Mouse (Mus musculus) adrenal gland, adult 2 months (tissue): ENCODE results near the gene Pogz. TPM values are rescaled to one million over a fixed set of nuclear protein-coding genes. Genes with fewer than 3 reads are reported as not detected.
"Not testable (repeated sequence)": the region's sequence is repeated elsewhere in the genome, so short reads cannot be mapped to it uniquely, and the experiment has no call there.

Experiments used
- DNase-seq: peaks from one replicate; pipeline ENCODE4 v3.0.0; 2021
- polyA plus RNA-seq: library from polyadenylated mRNA; depleted of rRNA; stranded (reverse); fragments of >200 nt; gene quantifications from 2 replicates; pipeline ENCODE4 v1.2.3, GENCODE M21; 2012
- total RNA-seq, 2 experiments: library from RNA; stranded (reverse); gene quantifications; 2 replicates each; pipeline ENCODE4 v1.2.3; 2021

The Pogz gene
- total and polyA plus RNA-seq, 3 experiments: 27.0 to 36.2 (median 35.8) TPM

DNA sequence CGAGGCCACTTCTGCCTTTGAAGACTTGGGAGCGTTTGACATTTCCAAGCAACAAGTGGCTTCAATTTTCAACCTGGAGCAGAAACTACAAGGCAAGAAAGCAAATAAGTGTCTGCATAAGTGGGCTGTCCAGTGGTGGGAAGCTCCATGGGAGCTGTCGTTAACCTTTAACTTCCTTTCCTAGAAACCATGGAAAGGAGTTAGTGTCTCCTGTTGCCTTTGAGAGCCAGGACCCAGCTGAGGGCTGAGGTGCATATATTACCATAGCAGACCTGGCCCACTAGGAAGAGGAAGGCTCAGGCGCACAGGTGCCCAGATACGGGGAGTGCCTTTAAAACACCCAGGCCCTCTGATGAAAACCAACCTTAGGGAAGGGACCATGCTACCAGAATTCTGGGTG lies 4.7 kb upstream of the Pogz start:
- no peak for DNase-seq

DNA sequence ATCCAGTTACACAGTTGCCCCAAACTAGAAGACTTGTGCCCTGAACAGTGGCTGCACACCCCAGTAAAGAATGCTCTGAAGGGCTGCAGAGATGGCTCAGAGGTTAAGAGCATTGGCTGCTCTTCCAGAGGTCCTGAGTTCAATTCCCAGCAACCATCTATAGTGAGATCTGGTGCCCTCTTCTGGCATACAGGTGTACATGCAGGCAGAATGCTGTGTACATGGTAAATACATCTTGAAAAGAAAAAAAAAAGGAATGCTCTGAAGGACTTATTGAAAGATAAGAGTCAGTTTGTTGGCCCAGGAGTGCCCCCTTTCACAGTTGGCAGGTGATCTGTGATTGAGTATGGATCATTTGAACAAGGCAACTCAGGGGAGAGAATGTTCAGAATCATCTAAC lies 4.0 kb upstream of the Pogz start:
- no peak for DNase-seq

DNA sequence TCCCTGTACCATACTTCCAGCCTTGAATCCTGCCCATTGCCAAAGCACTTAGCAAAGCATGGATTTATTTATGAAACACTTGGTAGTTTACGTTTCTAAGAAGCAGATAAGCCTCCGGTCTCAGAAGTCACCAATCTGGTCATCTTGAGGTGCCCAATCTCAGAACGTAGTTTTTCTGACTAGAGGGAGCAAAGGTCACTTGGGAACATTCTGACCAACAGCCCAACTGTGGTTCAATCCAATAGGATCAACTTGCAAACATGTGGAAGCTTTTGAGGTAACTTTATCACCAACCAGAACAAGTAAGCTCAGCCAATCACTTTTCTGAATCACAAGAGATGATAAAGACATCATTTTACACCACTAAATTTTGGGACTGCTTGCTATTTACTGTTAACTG lies 2.0 kb upstream of the Pogz start:
- DNase-seq: no peak

DNA sequence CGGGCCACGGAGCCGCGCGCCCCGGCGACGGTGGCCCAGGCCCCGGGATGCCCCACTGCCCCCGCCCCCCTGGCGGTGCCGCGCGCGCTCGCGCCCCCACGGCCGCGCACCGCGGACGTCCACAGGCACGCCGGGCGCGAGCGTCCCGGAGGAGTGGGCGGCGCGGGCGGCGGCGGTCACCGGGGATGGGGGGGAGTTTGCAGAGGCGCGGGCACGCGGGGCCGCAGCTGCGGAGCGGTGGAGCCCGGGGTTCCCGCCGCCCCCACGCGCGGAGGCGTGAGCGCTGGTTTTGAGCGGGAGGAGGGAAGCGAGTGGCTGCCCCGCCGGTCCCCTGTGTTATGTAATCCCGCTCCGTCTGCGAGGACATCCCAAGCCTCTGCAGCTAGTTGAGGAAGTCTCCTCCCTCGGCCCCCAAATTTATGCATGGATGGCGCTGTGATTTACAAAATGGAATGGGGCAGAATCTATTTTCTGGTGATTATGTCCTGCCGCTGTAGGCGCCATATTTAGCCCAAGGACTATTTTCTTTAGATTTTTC lies 661 bp downstream of the Pogz start:
- peak; percentile 90 for DNase-seq

DNA sequence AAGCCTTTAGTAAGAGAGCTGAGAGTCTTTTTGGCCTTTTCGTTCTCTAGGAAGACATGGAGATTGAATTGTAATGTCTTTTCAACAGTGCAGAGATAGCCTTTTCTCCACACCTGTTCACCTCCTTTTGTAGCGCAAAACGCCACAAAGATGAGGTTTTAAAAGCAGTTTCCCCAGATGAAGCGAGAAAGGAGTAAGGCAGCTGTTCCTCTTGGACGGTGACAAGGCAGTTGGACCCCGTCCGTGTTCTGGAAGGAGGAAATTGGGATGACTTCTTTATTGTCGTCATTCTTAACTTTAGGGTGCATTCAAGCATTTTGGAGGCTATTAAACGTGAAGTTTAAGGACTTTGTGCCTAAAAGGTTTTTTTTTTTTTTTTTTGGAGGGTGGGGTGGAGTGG lies 1.3 kb downstream of the Pogz start:
- no peak for DNase-seq

DNA sequence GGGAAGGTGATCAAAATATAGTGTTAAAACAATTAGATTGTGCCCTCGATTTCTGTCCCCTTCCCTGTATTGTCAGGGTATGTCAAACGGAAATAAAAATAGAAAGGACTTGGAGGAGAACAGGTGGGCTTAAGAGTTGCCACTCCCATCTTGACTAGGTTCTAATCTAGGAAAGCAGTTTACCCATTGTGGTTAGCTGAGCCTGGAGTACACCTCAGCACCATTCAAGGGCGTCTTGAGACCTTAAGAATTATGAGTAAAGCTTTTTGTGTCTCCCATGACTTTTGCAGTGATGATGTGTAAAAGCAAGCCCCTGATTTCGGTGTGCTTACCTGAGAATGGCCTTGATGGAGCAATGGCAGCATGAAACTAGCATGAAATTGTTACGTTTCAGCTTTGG lies 1.7 kb downstream of the Pogz start:
- no peak for DNase-seq

DNA sequence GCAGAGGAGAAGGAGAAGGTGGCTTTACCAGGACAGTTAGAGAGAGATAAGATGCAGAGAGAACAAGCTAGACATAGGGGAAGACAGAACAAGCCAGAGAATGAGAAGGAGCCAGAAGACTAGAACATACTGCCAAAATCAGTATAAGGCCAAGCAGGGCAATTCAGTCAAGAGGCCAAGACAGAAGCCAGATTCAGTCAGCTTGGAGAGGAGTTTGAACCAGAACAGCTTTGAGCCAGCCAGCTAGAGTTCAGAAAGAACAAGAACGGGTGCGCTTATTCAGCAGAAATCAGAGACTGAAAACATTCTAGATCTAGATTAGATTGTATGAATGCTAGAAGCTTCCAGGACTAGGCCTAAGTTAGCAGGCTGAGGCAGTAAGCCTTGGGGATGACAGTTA lies 10.0 kb downstream of the Pogz start:
- no peak for DNase-seq

DNA sequence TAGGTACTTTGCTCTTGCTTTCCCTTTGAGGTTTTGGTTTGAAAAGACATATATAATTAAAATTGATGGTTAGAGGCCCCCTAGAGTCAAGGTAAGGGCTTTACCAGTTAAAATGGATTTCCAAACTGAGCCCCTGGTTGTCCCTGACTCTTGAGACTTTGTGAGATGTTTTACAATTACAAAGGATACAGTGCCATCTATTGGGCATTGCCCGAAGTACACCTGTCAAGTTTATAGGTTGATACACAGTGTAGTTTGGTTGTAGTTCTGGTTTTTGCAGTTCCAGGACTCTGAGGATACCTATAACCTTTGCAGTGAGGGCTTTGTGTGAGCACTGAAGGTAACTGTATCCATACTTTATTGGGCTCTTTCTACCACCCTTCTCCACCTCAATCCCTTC lies 12.0 kb downstream of the Pogz start:
- peak; percentile 39 for DNase-seq

DNA sequence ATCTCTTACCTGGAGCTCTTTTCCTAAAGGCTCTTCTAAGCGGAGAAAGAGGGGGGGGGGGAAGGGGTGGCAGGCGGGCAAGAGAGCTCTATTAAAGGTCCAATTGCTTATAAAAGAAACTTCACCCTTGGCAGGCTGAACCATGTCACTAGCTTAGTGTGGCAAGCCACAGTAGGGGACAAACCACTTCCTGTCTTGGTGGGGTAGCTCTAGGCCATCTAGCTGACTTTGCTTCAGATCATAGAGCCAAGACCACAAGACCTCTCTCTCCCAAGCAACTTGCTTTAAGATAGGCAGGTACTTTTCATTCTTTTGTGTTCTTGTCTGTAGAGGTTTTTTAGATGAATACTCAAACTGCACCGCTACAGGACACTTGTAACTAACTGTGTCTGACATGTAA lies 14.4 kb downstream of the Pogz start:
- DNase-seq: no peak

DNA sequence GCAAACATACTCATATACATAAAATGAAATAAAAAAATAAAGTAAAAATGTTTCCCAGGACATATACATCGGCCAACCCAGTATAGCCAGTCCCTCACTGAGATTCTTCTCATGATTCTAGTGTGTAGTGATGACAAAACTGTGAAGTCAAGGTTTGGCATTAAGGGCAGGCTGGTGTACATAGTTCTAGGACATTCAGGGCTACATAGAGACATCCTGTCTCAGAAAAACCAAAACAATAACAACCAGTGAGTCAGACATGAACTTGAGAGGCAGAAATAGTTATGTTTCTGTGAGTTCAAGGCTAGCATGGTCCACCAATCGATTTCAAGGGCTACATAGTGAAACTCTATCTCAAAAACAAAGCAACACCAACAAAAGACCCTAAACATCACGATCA lies 14.8 kb downstream of the Pogz start:
- peak; percentile 28 for DNase-seq

DNA sequence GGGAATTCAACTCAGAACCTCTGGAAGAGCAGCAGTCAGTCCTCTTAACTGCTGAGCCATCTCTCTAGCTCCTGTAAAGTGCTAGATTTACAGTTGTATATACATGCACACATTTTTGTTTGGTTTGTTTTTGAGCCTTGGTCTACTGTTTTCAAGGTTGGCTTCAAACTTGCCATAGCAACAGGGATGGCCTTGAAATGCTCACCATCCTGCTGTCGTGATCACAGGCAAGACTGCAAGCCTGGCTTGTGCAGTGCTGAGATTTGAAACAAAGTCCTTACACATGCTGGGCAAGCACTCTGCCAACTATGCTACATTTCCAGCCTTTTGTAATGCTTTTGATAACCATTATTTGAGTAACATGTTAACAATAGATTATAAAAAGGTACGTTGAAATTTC lies 22.1 kb downstream of the Pogz start:
- DNase-seq: peak; percentile 63

DNA sequence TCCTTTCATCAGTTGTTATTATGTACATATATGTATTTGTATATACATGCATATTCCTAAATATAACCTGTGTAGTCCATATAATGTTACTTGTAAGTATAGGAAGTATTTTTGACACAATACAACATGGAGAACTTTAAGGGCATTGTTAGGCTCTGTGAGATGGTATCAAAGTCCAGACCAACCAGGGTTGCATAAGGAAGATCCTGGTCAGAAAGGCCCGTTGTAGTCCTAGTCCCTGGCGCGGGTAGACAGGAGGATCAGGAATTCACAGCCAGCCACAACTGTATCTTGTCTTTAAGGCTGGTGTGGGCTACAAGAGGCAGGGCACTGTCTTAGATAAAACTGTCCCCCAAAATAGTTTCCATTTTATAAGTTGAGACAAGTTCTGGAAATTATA lies 31.6 kb downstream of the Pogz start:
- DNase-seq: no peak

DNA sequence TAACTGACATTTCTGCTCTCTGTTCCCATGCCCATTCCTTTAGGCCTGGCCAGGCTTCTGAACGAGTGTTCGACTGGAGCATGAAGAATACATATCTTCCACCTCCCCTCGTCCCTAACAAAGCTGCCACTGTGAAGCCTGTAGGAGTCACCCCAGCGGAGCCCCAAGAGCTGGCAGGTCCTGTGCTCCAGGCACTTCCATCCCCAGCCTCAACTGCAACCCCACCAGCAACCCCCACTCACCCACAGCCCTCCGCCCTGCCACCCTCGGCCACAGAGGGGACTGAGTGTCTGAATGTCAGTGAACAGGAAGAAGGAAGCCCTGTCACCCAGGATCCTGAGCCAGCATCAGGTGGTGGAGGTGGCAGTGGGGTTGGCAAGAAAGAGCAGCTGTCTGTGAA lies 41.3 kb downstream of the Pogz start:
- DNase-seq: no peak

DNA sequence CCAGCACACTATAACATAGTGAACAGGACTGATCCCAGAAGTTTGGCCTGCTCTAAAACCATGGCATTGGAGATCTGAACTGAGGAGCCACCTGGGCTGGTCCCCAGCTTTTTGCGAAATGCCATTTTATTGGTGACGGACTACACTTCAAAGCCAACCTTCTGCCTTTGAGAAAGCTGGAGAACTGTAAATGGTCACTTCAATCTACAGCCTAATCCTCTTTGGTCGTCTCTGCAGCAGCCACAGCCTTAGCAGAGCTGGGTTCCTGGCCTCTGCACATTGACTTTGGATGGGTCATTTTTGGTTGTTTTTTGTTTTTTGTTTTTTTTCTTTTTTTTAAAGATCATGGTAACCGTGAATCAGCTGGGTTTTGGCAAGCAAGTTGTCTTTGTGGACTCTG lies 44.5 kb downstream of the Pogz start:
- no peak for DNase-seq

DNA sequence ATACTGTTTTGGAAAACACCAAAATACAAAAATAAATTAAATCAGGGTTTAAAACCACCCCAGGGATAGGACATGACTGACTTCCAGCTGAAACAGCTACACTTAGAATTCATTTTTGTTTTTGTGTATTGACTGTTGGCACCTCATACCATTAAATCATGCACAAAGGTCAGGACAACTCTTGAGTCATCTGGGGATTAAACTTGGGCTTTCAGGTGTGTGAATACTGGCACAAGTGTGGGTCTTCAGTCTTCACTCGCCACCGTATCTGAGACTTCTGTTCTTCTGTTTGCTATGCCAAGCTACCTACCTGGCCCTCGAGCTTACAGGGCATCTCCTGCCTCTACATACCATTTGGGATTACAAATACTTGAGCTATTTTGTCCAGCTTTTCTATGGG lies 45.2 kb downstream of the Pogz start:
- no peak for DNase-seq

DNA sequence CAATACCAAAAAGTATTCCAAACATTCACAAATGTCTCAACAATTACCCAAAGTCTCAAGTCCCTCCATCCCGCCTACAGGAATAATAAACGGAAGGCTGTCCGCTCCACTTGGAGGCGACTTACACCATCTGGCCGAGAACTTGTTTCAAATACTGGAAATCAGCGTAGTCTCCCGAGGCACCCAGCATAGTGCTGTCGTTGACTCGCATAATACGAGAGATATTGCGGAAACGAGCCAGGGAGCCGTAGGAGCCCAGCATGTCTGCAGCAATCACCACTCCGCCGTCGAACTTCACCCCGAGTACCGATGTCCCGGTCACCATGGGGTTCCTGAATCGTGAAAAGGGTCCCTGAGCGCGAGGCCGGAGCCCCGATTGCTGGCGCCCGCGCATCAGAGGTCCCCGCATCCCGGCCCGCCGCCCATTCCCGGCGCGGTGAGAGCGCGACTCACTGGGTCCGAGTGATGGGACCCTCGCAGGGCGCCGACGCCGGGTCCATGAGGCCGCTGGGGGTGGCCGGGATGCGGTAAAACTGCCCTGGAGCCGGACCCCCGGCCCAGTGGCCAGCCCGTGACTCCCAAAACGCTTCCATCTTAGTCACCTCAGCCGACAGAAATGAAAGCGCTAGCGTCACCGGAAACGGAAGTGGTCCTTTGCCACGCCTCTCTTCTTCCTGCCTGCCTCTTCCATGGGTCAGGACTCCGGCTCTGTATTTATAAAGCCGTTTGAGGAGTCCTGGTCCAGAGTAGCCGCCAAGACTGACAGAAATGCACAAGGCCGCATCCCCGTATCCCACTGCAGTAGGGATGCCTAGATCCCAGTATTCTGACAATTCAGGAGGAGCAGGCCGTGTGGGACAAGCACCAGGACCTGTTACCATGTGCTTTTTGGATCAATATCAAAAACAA lies 49.2 kb downstream of the Pogz start, which contains the start of gene Psmb4:
TSS of gene Psmb4 (minus strand) at position 646 of the 909 bp plus-strand sequence.
- DNase-seq: peak; percentile 90

DNA sequence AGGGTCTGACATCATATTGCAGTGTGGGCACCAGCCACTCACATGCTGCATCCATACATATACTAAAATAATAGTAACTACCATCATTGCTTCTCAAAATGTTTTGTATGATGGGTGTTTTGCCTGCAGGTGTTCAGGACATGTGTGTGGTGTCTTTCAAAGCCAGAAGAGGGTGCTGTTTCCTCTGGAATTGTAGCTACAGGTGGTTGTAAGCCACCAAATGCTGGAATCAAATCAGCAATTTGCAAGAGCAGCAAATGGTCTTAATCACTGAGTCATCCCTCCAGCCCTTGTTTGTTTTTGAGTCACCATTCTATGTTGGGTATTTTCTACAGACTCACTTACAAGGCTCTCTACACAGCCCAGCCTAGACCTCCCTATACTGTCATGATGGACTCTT lies 51.2 kb downstream of the Pogz start:
- peak; percentile 68 for DNase-seq

DNA sequence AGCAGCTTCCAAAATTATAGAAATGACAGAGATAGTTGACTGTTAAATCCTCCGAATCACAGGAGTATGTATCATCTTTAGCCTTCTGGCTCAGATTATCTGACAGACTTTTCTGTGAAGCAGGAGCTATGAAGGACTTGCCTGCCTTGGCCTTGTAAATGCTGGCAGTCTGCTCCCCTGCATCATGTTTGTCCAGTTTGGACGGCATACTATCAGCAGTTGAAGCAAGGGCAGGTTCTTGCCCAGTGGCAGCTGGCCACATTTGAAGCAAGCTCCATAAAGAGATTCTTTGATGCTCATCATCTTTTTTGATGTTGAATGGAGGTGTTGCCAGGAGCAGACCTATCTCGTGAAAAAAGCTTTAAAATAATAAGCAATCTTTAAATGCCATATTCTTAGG lies 56.7 kb downstream of the Pogz start:
- peak; percentile 52 for DNase-seq

DNA sequence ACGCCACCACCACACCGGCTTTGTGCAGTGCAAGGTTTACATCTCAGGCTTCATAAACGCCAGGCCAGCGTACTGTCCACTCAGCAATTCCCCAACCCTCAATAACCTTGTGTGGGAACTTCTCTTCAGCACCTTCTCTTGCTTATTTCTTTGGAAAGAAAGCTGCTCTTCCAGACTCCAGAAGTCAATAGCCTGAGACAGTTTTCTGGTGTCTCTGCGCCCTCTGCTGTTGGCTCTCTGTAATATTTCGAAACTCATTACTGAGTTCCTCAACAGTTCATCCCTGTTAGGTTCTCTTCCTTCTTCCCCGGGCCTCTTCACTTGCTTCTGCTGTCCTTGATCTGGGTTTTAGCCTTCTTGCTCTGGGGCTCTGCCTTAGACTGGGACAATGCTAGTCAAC lies 65.4 kb downstream of the Pogz start:
- peak; percentile 61 for DNase-seq

DNA sequence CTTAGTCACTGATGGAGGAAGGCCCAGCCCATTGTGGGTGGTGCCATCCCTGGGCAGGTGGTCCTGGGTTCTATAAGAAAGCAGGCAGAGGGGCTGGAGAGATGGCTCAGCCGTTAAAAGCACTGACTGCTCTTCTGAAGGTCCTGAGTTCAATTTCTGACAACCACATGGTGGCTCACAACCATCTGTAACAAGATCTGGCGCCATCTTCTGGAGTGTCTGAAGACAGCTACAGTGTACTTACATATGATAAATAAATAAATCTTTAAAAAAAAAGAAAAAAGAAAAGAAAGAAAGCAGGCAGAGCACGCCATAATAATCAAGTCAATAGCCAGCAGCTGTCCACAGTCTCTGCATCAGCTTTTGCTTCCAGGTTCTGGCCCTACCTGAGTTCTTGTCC lies 67.4 kb downstream of the Pogz start:
- DNase-seq: not testable (repeated sequence)

DNA sequence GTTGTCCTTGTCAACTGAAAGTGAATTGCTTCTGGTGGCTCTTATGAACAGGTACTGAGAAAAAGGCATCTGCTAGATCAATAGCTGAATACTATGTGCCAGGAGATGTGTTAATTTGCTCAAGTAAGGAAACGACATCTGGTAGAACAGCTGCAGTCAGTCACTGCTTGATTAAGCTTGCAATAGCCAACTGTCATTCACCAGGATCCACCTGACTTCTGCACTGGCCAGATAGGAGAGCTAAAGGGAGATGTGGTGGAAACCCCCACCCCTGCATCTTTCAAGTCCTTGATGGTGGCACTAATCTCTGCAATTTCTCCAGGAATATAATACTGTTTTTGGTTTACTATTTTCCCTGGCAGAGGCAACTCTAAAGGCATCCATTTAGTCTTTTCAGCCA lies 69.1 kb downstream of the Pogz start:
- no peak for DNase-seq

DNA sequence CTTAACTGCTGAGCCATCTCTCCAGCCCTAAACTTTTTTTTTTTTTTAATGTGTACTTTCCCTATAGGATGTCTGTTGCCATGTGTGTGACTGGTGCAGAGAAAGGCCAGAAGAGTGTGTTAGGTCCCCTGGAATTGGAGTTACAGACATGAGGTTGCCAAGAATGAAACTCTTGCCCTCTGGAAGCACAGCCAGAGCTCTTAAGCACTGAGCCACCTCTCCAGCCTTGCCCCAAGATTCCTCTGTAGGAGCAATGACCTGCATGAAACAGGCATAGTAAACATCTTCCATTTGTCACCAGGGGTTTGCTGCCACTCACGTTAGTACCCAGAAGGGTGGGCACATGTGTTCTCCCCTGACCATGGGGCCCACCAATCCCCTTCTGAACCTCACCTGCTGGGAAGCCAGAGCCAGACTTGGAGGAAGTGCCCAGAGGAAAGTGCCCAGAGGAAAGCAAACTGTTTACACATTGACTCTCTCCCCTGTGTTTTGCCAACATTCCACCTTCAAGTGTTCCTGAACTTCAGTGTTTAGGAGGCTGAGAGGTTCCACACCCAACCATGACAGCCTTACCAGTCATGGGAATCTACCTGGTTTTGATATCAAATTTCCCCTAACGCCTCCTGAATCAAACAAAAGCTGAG lies 73.8 kb downstream of the Pogz start:
- DNase-seq: no peak

DNA sequence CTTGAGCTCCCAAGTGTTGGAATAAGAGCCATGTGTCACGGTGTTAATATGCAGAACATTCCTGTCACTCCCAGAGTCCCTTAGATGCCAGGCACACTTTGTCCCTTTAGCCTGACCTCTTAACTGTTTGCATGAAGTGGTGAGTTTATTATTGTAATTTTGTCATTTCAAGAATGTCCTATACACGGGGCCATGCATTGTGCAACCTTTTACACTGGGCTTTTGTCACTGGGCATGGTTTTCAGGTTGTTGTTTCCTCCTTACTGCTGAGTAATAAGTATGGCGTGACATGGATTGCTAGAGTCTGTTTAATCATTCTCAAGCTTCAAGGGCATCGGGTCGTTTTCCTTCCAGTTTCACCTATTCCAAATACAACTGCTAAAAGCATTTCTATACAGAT lies 76.4 kb downstream of the Pogz start:
- DNase-seq: no peak
